Mouse (Mus musculus) forebrain, embryonic 10.5 days (tissue): ENCODE measurements around the gene Mvb12b. TPM values are rescaled to one million over a fixed set of nuclear protein-coding genes. Genes with fewer than 3 reads are reported as not detected.
A peak's percentile ranks its signal among the peaks of the same experiment; 100 is the strongest.

Experiments used
- DNase-seq: peaks from one replicate; pipeline ENCODE4 v3.0.0-alpha.2; 2017; ENCODE audit warnings: low spot score; ENCODE audit errors: extremely low spot score
- H3K27ac ChIP-seq: fragments of 300-500 bp; sonication (generic); 2 replicates; pipeline ENCODE4 v1.5.1; 2016; ENCODE audit warnings: mild to moderate bottlenecking
- H3K27me3 ChIP-seq: fragments of 300-500 bp; sonication (generic); 2 replicates; pipeline ENCODE4 v1.6.1; 2016; ENCODE audit warnings: mild to moderate bottlenecking; ENCODE audit not compliant: poor library complexity, severe bottlenecking
- H3K36me3 ChIP-seq: fragments of 300-500 bp; sonication (generic); replicated peaks from 2 replicates; pipeline ENCODE4 v1.6.1; 2016; ENCODE audit warnings: mild to moderate bottlenecking, moderate library complexity
- H3K4me1 ChIP-seq: fragments of 300-500 bp; sonication (generic); 2 replicates; pipeline ENCODE4 v1.6.1; 2016
- H3K4me3 ChIP-seq: fragments of 300-500 bp; sonication (generic); 2 replicates; pipeline ENCODE4 v1.5.1; 2016; ENCODE audit warnings: mild to moderate bottlenecking, moderate library complexity
- H3K9me3 ChIP-seq: fragments of 300-500 bp; sonication (generic); 2 replicates; pipeline ENCODE4 v1.6.1; 2016; ENCODE audit warnings: mild to moderate bottlenecking, moderate library complexity
- WGBS: fragments of 180-500 bp; shearing (Covaris S2); methylation state at CpG from one replicate; pipeline ENCODE4 v1.1.7; 2016; 5-methylcytosine and 5-hydroxymethylcytosine counted together
- polyA plus RNA-seq: library from polyadenylated mRNA; unstranded; fragments of >200 nt; fragmentation: Nextera tagmentation; extraction: Ambion mirVana; gene quantifications from 2 replicates; pipeline ENCODE4 v1.2.1, GENCODE M21; 2016

Gene Mvb12b
- polyA plus RNA-seq, 1 experiment from 2014 or later, result 15.8 TPM

DNA sequence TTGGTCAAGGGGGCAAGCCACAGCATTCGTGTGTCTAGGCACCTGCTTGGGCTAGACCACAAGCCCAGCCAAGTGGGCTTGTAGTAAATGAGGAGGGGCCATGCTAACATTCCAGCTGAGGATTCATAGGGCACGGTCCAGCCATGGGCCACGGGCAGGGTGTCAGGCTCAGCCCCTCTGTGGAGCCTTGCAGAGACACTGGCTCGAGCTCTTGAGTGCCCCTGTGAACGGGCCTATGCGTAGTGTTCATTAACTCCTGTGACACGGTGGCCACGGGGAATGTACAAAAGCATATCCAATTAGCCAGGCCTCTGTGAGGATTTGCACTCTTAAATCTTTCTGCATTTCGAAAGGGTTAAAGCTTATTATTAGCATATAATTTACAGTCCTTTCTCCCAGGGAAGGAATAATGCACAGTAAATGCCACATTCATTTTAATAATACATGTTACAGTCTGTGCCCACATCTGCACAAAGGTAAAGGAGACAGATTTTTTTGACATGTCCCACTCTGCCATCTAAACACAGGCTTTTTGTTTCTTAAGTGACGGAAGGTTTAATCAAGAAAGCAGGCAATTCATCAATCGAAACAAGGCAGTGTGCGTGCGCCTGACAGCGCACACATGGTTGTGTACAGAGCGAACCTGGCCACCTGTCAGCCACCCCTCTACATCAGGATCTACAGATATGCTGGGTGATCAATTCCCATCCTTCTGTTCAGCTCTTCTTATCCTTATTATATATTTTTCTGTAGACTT is 91.9 kb downstream of the Mvb12b start:
- H3K27ac ChIP-seq, result 0 out of 2 replicates have a peak overlapping the region, but pooled peaks have one; percentile 56
- DNase-seq, result no peak
- H3K36me3 ChIP-seq, result peaks cover 32% of the 10 kb centered on the region
- H3K4me3 ChIP-seq, result no peak overlapping the region
- H3K27me3 ChIP-seq, result peaks cover 49% of the 10 kb centered on the region
- no peaks in the 10 kb centered on the region for H3K9me3 ChIP-seq
- peaks cover 55% of the 10 kb centered on the region for H3K4me1 ChIP-seq
- 80% methylated on average over 15 of the region's 15 CpGs for WGBS

GRCm38 (mm10) chr2:33795001-33795580 is 92.7 kb downstream of the Mvb12b start:
- 92% methylated on average over 7 of the region's 7 CpGs for WGBS
- DNase-seq, result no peak
- Histone ChIP-seq H3K4me3 (no peak overlapping the region), H3K36me3 (peaks cover 28% of the 10 kb centered on the region), H3K4me1 (peaks cover 63% of the 10 kb centered on the region), H3K27ac (0 out of 2 replicates have a peak overlapping the region, but pooled peaks have one; percentile 56), H3K27me3 (peaks cover 50% of the 10 kb centered on the region), H3K9me3 (no peaks in the 10 kb centered on the region)

DNA sequence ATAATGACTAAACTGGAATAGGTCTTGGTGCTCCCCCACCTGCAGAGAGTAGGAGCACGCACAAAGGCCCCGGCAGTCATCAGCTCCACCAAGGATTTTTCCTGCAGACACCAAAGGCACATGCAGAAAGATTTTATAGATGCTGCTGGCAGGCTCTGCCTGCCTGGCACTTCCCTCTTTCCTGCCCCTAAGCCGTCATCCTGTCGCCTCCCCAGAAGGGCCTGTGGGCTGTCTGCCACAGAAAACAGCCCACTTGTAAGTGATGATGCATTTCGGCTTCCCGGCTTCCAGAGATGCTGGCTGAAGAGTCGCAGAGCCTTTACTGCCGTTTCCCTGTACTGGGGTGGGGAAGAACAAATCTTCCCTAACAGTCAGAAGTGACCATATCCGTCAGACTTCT is 93.3 kb downstream of the Mvb12b start:
- peaks cover 28% of the 10 kb centered on the region for H3K36me3 ChIP-seq
- peaks cover 69% of the 10 kb centered on the region for H3K4me1 ChIP-seq
- WGBS, result 87% methylated on average over 9 of the region's 9 CpGs
- no peak overlapping the region for H3K27ac ChIP-seq
- peaks cover 50% of the 10 kb centered on the region for H3K27me3 ChIP-seq
- H3K4me3 ChIP-seq, result no peak overlapping the region
- no peaks in the 10 kb centered on the region for H3K9me3 ChIP-seq
- DNase-seq, result no peak

DNA sequence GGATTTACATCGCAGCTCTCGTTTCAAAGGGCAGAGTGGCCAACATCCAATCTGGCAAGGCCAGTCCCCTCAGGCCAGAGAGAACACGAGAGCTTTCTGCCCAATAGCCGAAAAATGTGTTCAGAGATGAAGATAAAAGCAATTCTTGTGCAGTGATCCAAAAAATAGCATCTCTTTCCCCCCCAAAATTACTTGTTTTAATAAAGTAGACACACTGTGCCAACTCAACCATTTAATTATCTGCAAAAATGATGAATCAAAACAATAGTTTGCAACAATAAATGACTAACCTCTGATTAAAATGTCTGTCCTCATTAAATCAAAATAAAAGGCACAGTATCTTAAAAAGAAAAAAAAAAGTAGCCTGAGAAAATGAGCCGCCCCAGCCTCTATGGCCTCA is 97.4 kb downstream of the Mvb12b start:
- Histone ChIP-seq H3K36me3 (peaks cover 18% of the 10 kb centered on the region; the same call in 1 of the 2 replicates), H3K9me3 (no peaks in the 10 kb centered on the region), H3K27ac (no peak overlapping the region), H3K27me3 (peaks cover 55% of the 10 kb centered on the region), H3K4me3 (no peak overlapping the region), H3K4me1 (peaks cover 83% of the 10 kb centered on the region)
- no peak for DNase-seq
- 24% methylated on average over 5 of the region's 5 CpGs for WGBS

GRCm38 (mm10) chr2:33789732-33790131 is 98.0 kb downstream of the Mvb12b start:
- peak overlapping the region; percentile 75 for H3K27ac ChIP-seq
- H3K9me3 ChIP-seq, result no peaks in the 10 kb centered on the region
- peaks cover 49% of the 10 kb centered on the region for H3K27me3 ChIP-seq
- peak; percentile 31 for DNase-seq
- no peak overlapping the region for H3K4me3 ChIP-seq
- peaks cover 83% of the 10 kb centered on the region for H3K4me1 ChIP-seq
- H3K36me3 ChIP-seq, result peaks cover 12% of the 10 kb centered on the region; the same call in 1 of the 2 replicates
- WGBS, result 37% methylated on average over 9 of the region's 9 CpGs

- H3K9me3 ChIP-seq, result no peaks in the 10 kb centered on the region
- H3K4me3 ChIP-seq, result peak overlapping the region; percentile 5; the same call in 1 of the 2 replicates
- 11% methylated on average over 6 of the region's 6 CpGs for WGBS
- H3K27me3 ChIP-seq, result peaks cover 45% of the 10 kb centered on the region
- peak; percentile 41 for DNase-seq
- H3K27ac ChIP-seq, result peak overlapping the region; percentile 75
- H3K36me3 ChIP-seq, result peaks cover 8% of the 10 kb centered on the region; the same call in 1 of the 2 replicates
- H3K4me1 ChIP-seq, result peaks cover 84% of the 10 kb centered on the region
Measured at GRCm38 (mm10) chr2:33789279-33789678, 98.5 kb downstream of the Mvb12b start.

DNA sequence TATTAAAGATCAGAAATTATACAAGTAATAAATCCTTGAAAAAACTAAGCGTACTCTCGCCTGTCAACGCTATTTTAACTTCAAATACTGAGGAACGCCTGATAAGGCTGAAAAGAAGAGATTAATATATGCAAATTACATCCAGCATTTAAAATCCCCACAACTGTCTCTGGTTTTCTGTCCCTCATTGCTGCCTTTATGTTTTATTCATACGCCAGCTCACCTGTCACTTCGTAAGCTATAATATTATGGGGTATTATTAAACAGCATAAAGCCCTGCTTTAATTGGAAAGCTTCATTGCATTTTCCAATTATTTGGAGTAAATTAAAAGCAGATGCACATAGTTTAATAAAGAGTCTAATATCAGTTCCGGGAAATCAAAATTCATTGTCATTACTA is 98.9 kb downstream of the Mvb12b start:
- peaks cover 6% of the 10 kb centered on the region; the same call in 1 of the 2 replicates for H3K36me3 ChIP-seq
- 80% methylated on average over 7 of the region's 7 CpGs for WGBS
- peaks cover 87% of the 10 kb centered on the region for H3K4me1 ChIP-seq
- no peaks in the 10 kb centered on the region for H3K9me3 ChIP-seq
- no peak for DNase-seq
- peaks cover 40% of the 10 kb centered on the region for H3K27me3 ChIP-seq
- peak overlapping the region; percentile 75; the same call in 1 of the 2 replicates for H3K27ac ChIP-seq
- no peak overlapping the region; the same call in 1 of the 2 replicates for H3K4me3 ChIP-seq

- Histone ChIP-seq H3K9me3 (0 out of 2 replicates have a peak, but pooled peaks cover 2% of the 10 kb centered on the region), H3K27me3 (peaks cover 41% of the 10 kb centered on the region), H3K27ac (no peak overlapping the region), H3K4me1 (peaks cover 89% of the 10 kb centered on the region), H3K36me3 (peaks cover 9% of the 10 kb centered on the region), H3K4me3 (no peak overlapping the region)
- WGBS, result 49% methylated on average over 13 of the region's 13 CpGs
- DNase-seq, result no peak
Measured at GRCm38 (mm10) chr2:33788131-33788530, 99.6 kb downstream of the Mvb12b start.

DNA sequence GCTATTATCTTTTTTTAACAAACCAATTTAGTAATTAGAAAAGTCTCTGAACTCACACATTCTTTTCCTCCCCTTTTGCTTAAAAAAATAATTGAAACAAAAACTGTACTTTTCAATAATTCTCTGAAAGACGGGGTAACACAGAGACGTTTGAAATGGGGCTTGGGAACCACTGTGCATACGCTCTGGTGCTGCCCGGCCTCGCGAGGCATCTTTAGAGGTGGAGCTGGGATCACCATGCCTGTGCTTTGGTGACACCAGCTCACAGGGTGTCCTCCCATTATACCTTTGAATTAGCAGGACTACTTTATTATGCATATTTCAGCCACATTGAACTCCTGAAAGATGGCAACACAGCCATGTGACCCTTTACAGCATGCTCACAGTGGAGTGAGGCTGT is 101.7 kb downstream of the Mvb12b start:
- H3K9me3 ChIP-seq, result 0 out of 2 replicates have a peak, but pooled peaks cover 3% of the 10 kb centered on the region
- 0 out of 2 replicates have a peak overlapping the region, but pooled peaks have one; percentile 3 for H3K27ac ChIP-seq
- peaks cover 87% of the 10 kb centered on the region for H3K4me1 ChIP-seq
- peaks cover 7% of the 10 kb centered on the region for H3K36me3 ChIP-seq
- DNase-seq, result no peak
- H3K27me3 ChIP-seq, result peaks cover 21% of the 10 kb centered on the region; the same call in 1 of the 2 replicates
- 83% methylated on average over 6 of the region's 6 CpGs for WGBS
- no peak overlapping the region for H3K4me3 ChIP-seq

- 0 out of 2 replicates have a peak, but pooled peaks cover 3% of the 10 kb centered on the region for H3K9me3 ChIP-seq
- no peak for DNase-seq
- WGBS, result 59% methylated on average over 13 of the region's 13 CpGs
- peaks cover 85% of the 10 kb centered on the region for H3K4me1 ChIP-seq
- no peak overlapping the region for H3K4me3 ChIP-seq
- peaks cover 18% of the 10 kb centered on the region; the same call in 1 of the 2 replicates for H3K27me3 ChIP-seq
- peaks cover 7% of the 10 kb centered on the region for H3K36me3 ChIP-seq
- peak overlapping the region; percentile 69 for H3K27ac ChIP-seq
Measured at GRCm38 (mm10) chr2:33785596-33785995, 102.2 kb downstream of the Mvb12b start.

DNA sequence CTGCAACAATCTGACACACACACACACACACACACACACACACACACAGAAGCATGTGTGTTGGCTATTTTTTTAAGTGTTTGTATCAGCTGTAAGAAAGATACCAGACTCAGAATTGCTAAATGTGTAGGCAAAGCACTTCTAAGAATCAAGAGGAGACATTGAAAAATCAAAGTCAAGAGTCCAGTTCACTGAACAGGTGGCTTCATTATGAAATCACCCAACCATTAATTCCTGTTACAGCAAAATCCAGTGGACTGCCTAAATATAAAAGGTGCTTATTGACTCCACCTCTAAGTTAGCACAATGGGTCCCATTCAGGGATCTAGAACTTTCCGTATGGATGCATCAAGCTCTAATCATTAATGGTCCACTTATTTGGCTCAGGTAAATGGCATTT is 103.0 kb downstream of the Mvb12b start:
- peak overlapping the region; percentile 40; the same call in 1 of the 2 replicates for H3K27ac ChIP-seq
- H3K4me1 ChIP-seq, result peaks cover 76% of the 10 kb centered on the region
- no peak for DNase-seq

GRCm38 (mm10) chr2:33783419-33783818 is 104.3 kb downstream of the Mvb12b start:
- Histone ChIP-seq H3K4me1 (peaks cover 63% of the 10 kb centered on the region), H3K27ac (peak overlapping the region; percentile 40), H3K27me3 (peaks cover 18% of the 10 kb centered on the region; the same call in 1 of the 2 replicates), H3K9me3 (peaks cover 17% of the 10 kb centered on the region), H3K4me3 (no peak overlapping the region), H3K36me3 (peaks cover 22% of the 10 kb centered on the region)
- WGBS, result 86% methylated on average over 7 of the region's 7 CpGs
- no peak for DNase-seq

More for the DNA sequence above, 103.0 kb downstream of the Mvb12b start:
- H3K27me3 ChIP-seq, result peaks cover 18% of the 10 kb centered on the region; the same call in 1 of the 2 replicates
- 75% methylated on average over 1 of the region's 1 CpGs for WGBS
- H3K4me3 ChIP-seq, result no peak overlapping the region
- peaks cover 9% of the 10 kb centered on the region for H3K36me3 ChIP-seq
- peaks cover 4% of the 10 kb centered on the region; the same call in 1 of the 2 replicates for H3K9me3 ChIP-seq
